Mouse (Mus musculus) heart, embryonic 10.5 days (tissue): ENCODE data around the gene Dhcr7. TPM values are rescaled to one million over a fixed set of nuclear protein-coding genes. Genes with fewer than 3 reads are reported as not detected.

Experiments
- DNase-seq: peaks from one replicate; pipeline ENCODE4 v3.0.0-alpha.2; 2017; ENCODE audit warnings: low spot score
- H3K27ac ChIP-seq: fragments of 300-500 bp; sonication (generic); 2 replicates; pipeline ENCODE4 v1.5.1; 2016; ENCODE audit warnings: mild to moderate bottlenecking
- H3K27me3 ChIP-seq: fragments of 300-500 bp; sonication (generic); 2 replicates; pipeline ENCODE4 v1.6.1; 2016; ENCODE audit warnings: mild to moderate bottlenecking; ENCODE audit not compliant: poor library complexity, insufficient read depth, severe bottlenecking
- H3K36me3 ChIP-seq: fragments of 300-500 bp; sonication (generic); 2 replicates; pipeline ENCODE4 v1.6.1; 2016; ENCODE audit warnings: mild to moderate bottlenecking, moderate library complexity
- H3K4me1 ChIP-seq: fragments of 300-500 bp; sonication (generic); 2 replicates; pipeline ENCODE4 v1.6.1; 2016; ENCODE audit warnings: mild to moderate bottlenecking
- H3K4me3 ChIP-seq: fragments of 300-500 bp; sonication (generic); 2 replicates; pipeline ENCODE4 v1.5.1; 2016; ENCODE audit warnings: mild to moderate bottlenecking, moderate library complexity
- H3K9me3 ChIP-seq: fragments of 300-500 bp; sonication (generic); 2 replicates; pipeline ENCODE4 v1.6.1; 2016; ENCODE audit warnings: mild to moderate bottlenecking, moderate library complexity
- WGBS: fragments of 180-500 bp; shearing (Covaris S2); methylation state at CpG from one replicate; pipeline ENCODE4 v1.1.7; 2016; 5-methylcytosine and 5-hydroxymethylcytosine counted together
- polyA plus RNA-seq: library from polyadenylated mRNA; unstranded; fragments of >200 nt; fragmentation: Nextera tagmentation; extraction: Ambion mirVana; gene quantifications from 2 replicates; pipeline ENCODE4 v1.2.1, GENCODE M21; 2016

The Dhcr7 gene
- polyA plus RNA-seq, 1 experiment from 2014 or later: 47.7 TPM

- WGBS: 52% methylated on average over 1 of the region's 1 CpGs
- Histone ChIP-seq H3K36me3 (peaks cover 92% of the 10 kb centered on the region), H3K4me1 (no peaks in the 10 kb centered on the region), H3K4me3 (no peak overlapping the region), H3K27ac (no peak overlapping the region), H3K27me3 (no peaks in the 10 kb centered on the region), H3K9me3 (no peaks in the 10 kb centered on the region)
- no peak for DNase-seq
Measured at GRCm38 (mm10) chr7:143808909-143809308, 14.0 kb upstream of the Dhcr7 start.

- WGBS: 74% methylated on average over 4 of the region's 4 CpGs
- no peak overlapping the region for H3K4me3 ChIP-seq
Measured at GRCm38 (mm10) chr7:143819201-143819600, 3.7 kb upstream of the Dhcr7 start.

GRCm38 (mm10) chr7:143821241-143821640 is 1.7 kb upstream of the Dhcr7 start:
- H3K4me3 ChIP-seq: no peak overlapping the region
- peaks cover 14% of the 10 kb centered on the region for H3K4me1 ChIP-seq
- H3K27me3 ChIP-seq: no peaks in the 10 kb centered on the region
- H3K27ac ChIP-seq: no peak overlapping the region
- no peaks in the 10 kb centered on the region for H3K9me3 ChIP-seq
- H3K36me3 ChIP-seq: peaks cover 22% of the 10 kb centered on the region
- 82% methylated on average over 2 of the region's 2 CpGs for WGBS
- no peak for DNase-seq

More at GRCm38 (mm10) chr7:143819201-143819600, 3.7 kb upstream of the Dhcr7 start:
- H3K27ac ChIP-seq: no peak overlapping the region
- peaks cover 14% of the 10 kb centered on the region for H3K4me1 ChIP-seq
- no peaks in the 10 kb centered on the region for H3K9me3 ChIP-seq
- DNase-seq: no peak
- H3K36me3 ChIP-seq: peaks cover 42% of the 10 kb centered on the region
- no peaks in the 10 kb centered on the region for H3K27me3 ChIP-seq

- 79% methylated on average over 4 of the region's 4 CpGs for WGBS
- H3K27ac ChIP-seq: peak overlapping the region; percentile 91
- no peaks in the 10 kb centered on the region for H3K9me3 ChIP-seq
- no peaks in the 10 kb centered on the region for H3K27me3 ChIP-seq
- peaks cover 14% of the 10 kb centered on the region for H3K4me1 ChIP-seq
- no peak for DNase-seq
- peaks cover 10% of the 10 kb centered on the region for H3K36me3 ChIP-seq
- peak overlapping the region; percentile 72 for H3K4me3 ChIP-seq
Measured at GRCm38 (mm10) chr7:143823266-143823605, 291 bp downstream of the Dhcr7 start.

- no peak overlapping the region for H3K4me3 ChIP-seq
- no peaks in the 10 kb centered on the region for H3K27me3 ChIP-seq
- 92% methylated on average over 2 of the region's 2 CpGs for WGBS
- H3K36me3 ChIP-seq: 0 out of 2 replicates have a peak, but pooled peaks cover under 1% of the 10 kb centered on the region
- H3K9me3 ChIP-seq: no peaks in the 10 kb centered on the region
- H3K4me1 ChIP-seq: peaks cover 18% of the 10 kb centered on the region
- DNase-seq: no peak
- H3K27ac ChIP-seq: no peak overlapping the region
Measured at GRCm38 (mm10) chr7:143826985-143827384, 4.0 kb downstream of the Dhcr7 start.

- Histone ChIP-seq H3K36me3 (peaks cover 11% of the 10 kb centered on the region; the same call in 1 of the 2 replicates), H3K4me1 (peaks cover 27% of the 10 kb centered on the region), H3K27me3 (no peaks in the 10 kb centered on the region), H3K9me3 (no peaks in the 10 kb centered on the region), H3K4me3 (peak overlapping the region; percentile 76), H3K27ac (peak overlapping the region; percentile 92)
- 1% methylated on average over 37 of the region's 37 CpGs for WGBS
- DNase-seq: peak; percentile 99
Measured at GRCm38 (mm10) chr7:143829504-143830331, 6.8 kb downstream of the Dhcr7 start.

- Histone ChIP-seq H3K9me3 (no peaks in the 10 kb centered on the region), H3K4me1 (peaks cover 32% of the 10 kb centered on the region)
Measured at GRCm38 (mm10) chr7:143830399-143830798, 7.5 kb downstream of the Dhcr7 start.

GRCm38 (mm10) chr7:143832196-143832595 is 9.3 kb downstream of the Dhcr7 start:
- H3K4me1 ChIP-seq: peaks cover 32% of the 10 kb centered on the region
- no peak overlapping the region for H3K27ac ChIP-seq
- H3K27me3 ChIP-seq: no peaks in the 10 kb centered on the region
- H3K36me3 ChIP-seq: peaks cover 19% of the 10 kb centered on the region; the same call in 1 of the 2 replicates
- WGBS: 84% methylated on average over 8 of the region's 8 CpGs
- no peak for DNase-seq
- H3K4me3 ChIP-seq: no peak overlapping the region
- H3K9me3 ChIP-seq: no peaks in the 10 kb centered on the region

More at GRCm38 (mm10) chr7:143830399-143830798, 7.5 kb downstream of the Dhcr7 start:
- Histone ChIP-seq H3K27me3 (no peaks in the 10 kb centered on the region), H3K4me3 (peak overlapping the region; percentile 76), H3K27ac (peak overlapping the region; percentile 92), H3K36me3 (peaks cover 11% of the 10 kb centered on the region; the same call in 1 of the 2 replicates)
- DNase-seq: no peak
- 15% methylated on average over 6 of the region's 6 CpGs for WGBS

GRCm38 (mm10) chr7:143832611-143833010 is 9.7 kb downstream of the Dhcr7 start:
- H3K27me3 ChIP-seq: no peaks in the 10 kb centered on the region
- no peak for DNase-seq
- peaks cover 32% of the 10 kb centered on the region for H3K4me1 ChIP-seq
- H3K27ac ChIP-seq: no peak overlapping the region
- 91% methylated on average over 2 of the region's 2 CpGs for WGBS
- no peak overlapping the region for H3K4me3 ChIP-seq
- H3K9me3 ChIP-seq: no peaks in the 10 kb centered on the region
- peaks cover 23% of the 10 kb centered on the region for H3K36me3 ChIP-seq

GRCm38 (mm10) chr7:143833581-143834190 is 10.7 kb downstream of the Dhcr7 start:
- DNase-seq: no peak
- peaks cover 32% of the 10 kb centered on the region for H3K4me1 ChIP-seq
- H3K4me3 ChIP-seq: no peak overlapping the region
- no peaks in the 10 kb centered on the region for H3K27me3 ChIP-seq
- WGBS: 76% methylated on average over 6 of the region's 6 CpGs
- peaks cover 34% of the 10 kb centered on the region for H3K36me3 ChIP-seq
- H3K27ac ChIP-seq: no peak overlapping the region; the same call in 1 of the 2 replicates
- no peaks in the 10 kb centered on the region for H3K9me3 ChIP-seq

- H3K4me3 ChIP-seq: no peak overlapping the region
- peaks cover 40% of the 10 kb centered on the region for H3K36me3 ChIP-seq
- no peaks in the 10 kb centered on the region for H3K27me3 ChIP-seq
- DNase-seq: no peak
- H3K4me1 ChIP-seq: peaks cover 29% of the 10 kb centered on the region
- H3K9me3 ChIP-seq: no peaks in the 10 kb centered on the region
- no peak overlapping the region for H3K27ac ChIP-seq
- WGBS: 90% methylated on average over 2 of the region's 2 CpGs
Measured at GRCm38 (mm10) chr7:143834316-143834715, 11.4 kb downstream of the Dhcr7 start.

- no peaks in the 10 kb centered on the region for H3K9me3 ChIP-seq
- H3K27ac ChIP-seq: no peak overlapping the region
- no peaks in the 10 kb centered on the region for H3K27me3 ChIP-seq
- DNase-seq: no peak
- peaks cover 29% of the 10 kb centered on the region for H3K4me1 ChIP-seq
- H3K4me3 ChIP-seq: no peak overlapping the region
- 69% methylated on average over 3 of the region's 3 CpGs for WGBS
- H3K36me3 ChIP-seq: peaks cover 45% of the 10 kb centered on the region
Measured at GRCm38 (mm10) chr7:143834972-143835371, 12.0 kb downstream of the Dhcr7 start.

GRCm38 (mm10) chr7:143837705-143838358 is 14.9 kb downstream of the Dhcr7 start:
- Histone ChIP-seq H3K27me3 (no peaks in the 10 kb centered on the region), H3K36me3 (peaks cover 67% of the 10 kb centered on the region), H3K4me3 (no peak overlapping the region), H3K4me1 (peaks cover 21% of the 10 kb centered on the region), H3K27ac (no peak overlapping the region), H3K9me3 (no peaks in the 10 kb centered on the region)
- 93% methylated on average over 3 of the region's 3 CpGs for WGBS
- no peak for DNase-seq
